Mouse (Mus musculus): ENCODE measurements around the gene Srgap2.

DNA sequence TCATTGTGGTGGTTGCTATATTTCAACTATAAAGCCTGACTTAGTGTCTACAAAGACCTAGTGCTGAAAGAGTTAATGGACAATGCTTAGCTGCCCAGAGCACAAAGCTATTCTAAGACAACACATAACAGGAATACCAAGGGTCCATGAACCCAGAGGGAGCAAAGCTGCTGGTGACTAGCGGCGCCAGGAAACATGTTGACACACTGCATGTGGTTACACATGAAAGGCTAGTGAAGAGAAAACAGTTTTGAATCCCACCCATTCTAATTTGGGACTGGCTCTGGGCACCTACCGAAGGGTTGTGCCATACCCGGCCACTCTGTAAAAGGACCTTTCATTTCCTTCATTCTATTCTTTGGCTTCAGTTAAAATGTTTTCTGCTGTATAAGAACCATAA, 106.5 kb downstream of the Srgap2 start:
- TF ChIP-seq POLR2A (IDR thresholded peaks at IDR 0.05; ENCODE audit: borderline replicate concordance, low read depth, low read length) (no peak), CTCF (IDR thresholded peaks at IDR 0.05; ENCODE audit: low read depth, low read length) (no peak)

Data from bone marrow macrophage, adult 2 months (primary cell).